Mouse (Mus musculus) lung, adult 2 months (tissue): ENCODE measurements at regions not wholly inside any gene's neighbourhood (a gene's known extent, or its start where the extent isn't known, plus 50 kb on each side); places are given as distances from the start of the nearest gene placed in this dataset.

Experiments
- CTCF ChIP-seq: fragments of 200-500 bp; IDR thresholded peaks from 2 replicates; pipeline ENCODE4 v1.5.1; 2011; ENCODE audit warnings: mild to moderate bottlenecking, low read length, control low read depth; ENCODE audit not compliant: insufficient read depth
- POLR2A ChIP-seq: fragments of 200-500 bp; IDR thresholded peaks from 2 replicates; pipeline ENCODE4 v1.6.1; 2011; ENCODE audit warnings: low read depth, mild to moderate bottlenecking, control low read depth, low read length, borderline replicate concordance; ENCODE audit errors: extremely low read depth

GRCm38 (mm10) chr7:36915171-36915570, 217.3 kb downstream of the Tshz3 start:
- no peak for TF ChIP-seq CTCF
- TF ChIP-seq POLR2A: no peak
